Mouse (Mus musculus): ENCODE measurements around the gene Nckap5.

GRCm38 (mm10) chr1:126105673-126106256, 724.8 kb downstream of the Nckap5 start:
- TF ChIP-seq CHD2 (IDR thresholded peaks at IDR 0.05; ENCODE audit: low read length): no peak
- TF ChIP-seq POLR2A (IDR thresholded peaks at IDR 0.05; ENCODE audit: low read depth, low read length): no peak
